Mouse (Mus musculus) limb, embryonic 15.5 days (tissue): ENCODE measurements at regions not wholly inside any gene's neighbourhood (a gene's known extent, or its start where the extent isn't known, plus 50 kb on each side); places are given as distances from the start of the nearest gene placed in this dataset.
A peak's percentile ranks its signal among the peaks of the same experiment; 100 is the strongest.

ENCODE experiments used
- ATAC-seq: fragments of 200-750 bp; cut with Nextera tagmentation; 2 replicates; pipeline ENCODE4 v1.8.0; 2017; ENCODE audit warnings: low read depth, moderate TSS enrichment; ENCODE audit not compliant: insufficient number of reproducible peaks, low FRiP score, low TSS enrichment
- H3K27ac ChIP-seq: fragments of 300-500 bp; sonication (generic); 2 replicates; pipeline ENCODE4 v1.5.1; 2015; ENCODE audit warnings: moderate library complexity, mild to moderate bottlenecking, inconsistent platforms
- H3K27me3 ChIP-seq: fragments of 300-500 bp; sonication (generic); 2 replicates; pipeline ENCODE4 v1.6.1; 2015; ENCODE audit warnings: inconsistent platforms
- H3K36me3 ChIP-seq: fragments of 300-500 bp; sonication (generic); 2 replicates; pipeline ENCODE4 v1.6.1; 2015; ENCODE audit warnings: inconsistent platforms
- H3K4me1 ChIP-seq: fragments of 300-500 bp; sonication (generic); 2 replicates; pipeline ENCODE4 v1.6.1; 2015; ENCODE audit warnings: inconsistent platforms
- H3K4me2 ChIP-seq: fragments of 300-500 bp; sonication (generic); 2 replicates; pipeline ENCODE4 v1.6.1; 2015; ENCODE audit warnings: mild to moderate bottlenecking, inconsistent platforms
- H3K4me3 ChIP-seq: fragments of 300-500 bp; sonication (generic); 2 replicates; pipeline ENCODE4 v1.5.1; 2015; ENCODE audit warnings: mild to moderate bottlenecking, inconsistent platforms
- H3K9ac ChIP-seq: fragments of 300-500 bp; sonication (generic); 2 replicates; pipeline ENCODE4 v1.6.1; 2015; ENCODE audit warnings: inconsistent platforms
- H3K9me3 ChIP-seq: fragments of 300-500 bp; sonication (generic); 2 replicates; pipeline ENCODE4 v1.6.1; 2016; ENCODE audit warnings: inconsistent platforms
- WGBS: fragments of 180-500 bp; shearing (Covaris S2); methylation state at CpG from one replicate; pipeline ENCODE4 v1.1.7; 2015; 5-methylcytosine and 5-hydroxymethylcytosine counted together

GRCm38 (mm10) chr17:59429189-59429588, 416.0 kb upstream of the Nudt12 start:
- Histone ChIP-seq H3K9me3 (no peaks in the 10 kb centered on the region), H3K27me3 (no peaks in the 10 kb centered on the region), H3K4me3 (no peak overlapping the region), H3K4me1 (no peaks in the 10 kb centered on the region), H3K36me3 (no peaks in the 10 kb centered on the region), H3K4me2 (no peak overlapping the region), H3K9ac (no peak overlapping the region), H3K27ac (no peak overlapping the region)
- ATAC-seq = no peak
- WGBS = 64% methylated on average over 7 of the region's 7 CpGs

DNA sequence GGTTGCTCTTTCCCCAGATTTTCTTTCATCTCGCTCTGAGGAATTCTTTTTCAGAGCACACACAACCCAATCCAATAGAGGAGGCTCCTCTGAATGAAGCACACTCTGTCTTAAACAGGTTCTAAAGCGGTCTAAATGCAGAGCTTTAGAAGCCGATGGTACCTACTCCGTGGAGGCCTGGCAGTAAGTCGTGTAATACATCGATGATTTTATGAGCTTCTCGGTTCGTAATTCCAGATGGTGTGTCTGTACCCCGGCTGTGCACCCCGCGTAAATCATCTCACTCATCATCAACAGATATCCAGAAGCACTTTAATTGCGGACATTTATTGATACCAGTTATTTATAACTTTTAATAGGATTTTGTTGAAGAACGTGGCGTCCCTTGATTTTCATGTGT, 408.3 kb upstream of the Nudt12 start:
- Histone ChIP-seq H3K4me2 (peak overlapping the region; percentile 37), H3K27me3 (no peaks in the 10 kb centered on the region), H3K9ac (no peak overlapping the region), H3K36me3 (no peaks in the 10 kb centered on the region), H3K9me3 (no peaks in the 10 kb centered on the region), H3K27ac (peak overlapping the region; percentile 40; the same call in 1 of the 2 replicates), H3K4me1 (no peaks in the 10 kb centered on the region), H3K4me3 (peak overlapping the region; percentile 28)
- no peak for ATAC-seq
- 14% methylated on average over 14 of the region's 14 CpGs for WGBS

DNA sequence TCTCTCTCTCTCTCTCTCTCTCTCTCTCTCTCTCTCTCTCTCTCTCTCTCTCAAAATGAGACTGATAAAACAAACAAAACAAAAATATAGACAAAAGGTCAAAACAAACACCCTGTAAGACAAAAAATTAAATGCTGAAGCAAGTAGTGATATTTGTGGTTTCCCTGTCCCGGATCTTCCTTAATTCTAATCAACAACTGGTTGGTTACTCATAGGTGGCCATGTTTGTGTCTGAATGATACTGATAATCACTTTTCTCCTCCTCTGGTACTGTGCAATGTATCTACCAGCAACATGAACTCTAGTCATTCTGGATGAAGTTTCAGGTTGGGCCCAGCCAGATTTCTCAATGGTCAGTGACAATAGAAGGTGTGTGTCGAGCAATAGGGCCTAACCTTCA, 396.1 kb upstream of the Nudt12 start:
- Histone ChIP-seq H3K9ac (no peak overlapping the region), H3K27ac (no peak overlapping the region), H3K36me3 (no peaks in the 10 kb centered on the region), H3K9me3 (no peaks in the 10 kb centered on the region), H3K27me3 (no peaks in the 10 kb centered on the region), H3K4me3 (no peak overlapping the region), H3K4me2 (no peak overlapping the region), H3K4me1 (no peaks in the 10 kb centered on the region)
- ATAC-seq = no peak
- WGBS = 78% methylated on average over 2 of the region's 2 CpGs

GRCm38 (mm10) chr17:59404525-59404924, 391.4 kb upstream of the Nudt12 start:
- WGBS = 28% methylated on average over 1 of the region's 1 CpGs
- no peak for ATAC-seq
- no peak overlapping the region for H3K27ac ChIP-seq
- H3K9ac ChIP-seq = no peak overlapping the region
- H3K4me3 ChIP-seq = no peak overlapping the region
- no peak overlapping the region for H3K4me2 ChIP-seq
- H3K9me3 ChIP-seq = no peaks in the 10 kb centered on the region
- no peaks in the 10 kb centered on the region for H3K27me3 ChIP-seq
- H3K4me1 ChIP-seq = no peaks in the 10 kb centered on the region
- H3K36me3 ChIP-seq = no peaks in the 10 kb centered on the region

GRCm38 (mm10) chr17:59397404-59397803, 384.2 kb upstream of the Nudt12 start:
- Histone ChIP-seq H3K27ac (no peak overlapping the region), H3K36me3 (no peaks in the 10 kb centered on the region), H3K9ac (no peak overlapping the region), H3K4me1 (no peaks in the 10 kb centered on the region), H3K4me2 (no peak overlapping the region), H3K4me3 (no peak overlapping the region), H3K9me3 (no peaks in the 10 kb centered on the region), H3K27me3 (no peaks in the 10 kb centered on the region)
- no peak for ATAC-seq
- WGBS = 88% methylated on average over 3 of the region's 3 CpGs

DNA sequence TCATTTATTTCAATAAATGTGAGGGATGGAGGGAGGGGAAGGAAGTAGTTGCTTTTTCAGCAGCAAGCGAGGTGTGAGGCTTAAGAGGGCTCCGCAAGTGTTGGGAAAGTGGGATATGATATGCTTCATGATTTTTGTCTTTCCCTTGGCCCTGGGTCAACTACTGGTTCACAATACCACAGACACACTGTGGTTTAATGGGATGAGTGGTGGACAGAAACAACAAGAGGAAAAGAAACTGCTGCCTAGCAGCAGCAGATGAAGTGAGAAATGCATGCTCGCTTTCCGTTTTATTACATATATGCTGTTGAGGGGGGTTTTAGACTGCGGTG, 369.9 kb upstream of the Nudt12 start:
- Histone ChIP-seq H3K27me3 (no peaks in the 10 kb centered on the region), H3K4me3 (no peak overlapping the region), H3K27ac (peak overlapping the region; percentile 57), H3K4me2 (peak overlapping the region; percentile 19; the same call in 1 of the 2 replicates), H3K9me3 (no peaks in the 10 kb centered on the region), H3K4me1 (peaks cover 3% of the 10 kb centered on the region; the same call in 1 of the 2 replicates), H3K36me3 (no peaks in the 10 kb centered on the region), H3K9ac (no peak overlapping the region)
- ATAC-seq = 0 out of 2 replicates have a peak, but pooled peaks have one; percentile 14
- 46% methylated on average over 5 of the region's 5 CpGs for WGBS

DNA sequence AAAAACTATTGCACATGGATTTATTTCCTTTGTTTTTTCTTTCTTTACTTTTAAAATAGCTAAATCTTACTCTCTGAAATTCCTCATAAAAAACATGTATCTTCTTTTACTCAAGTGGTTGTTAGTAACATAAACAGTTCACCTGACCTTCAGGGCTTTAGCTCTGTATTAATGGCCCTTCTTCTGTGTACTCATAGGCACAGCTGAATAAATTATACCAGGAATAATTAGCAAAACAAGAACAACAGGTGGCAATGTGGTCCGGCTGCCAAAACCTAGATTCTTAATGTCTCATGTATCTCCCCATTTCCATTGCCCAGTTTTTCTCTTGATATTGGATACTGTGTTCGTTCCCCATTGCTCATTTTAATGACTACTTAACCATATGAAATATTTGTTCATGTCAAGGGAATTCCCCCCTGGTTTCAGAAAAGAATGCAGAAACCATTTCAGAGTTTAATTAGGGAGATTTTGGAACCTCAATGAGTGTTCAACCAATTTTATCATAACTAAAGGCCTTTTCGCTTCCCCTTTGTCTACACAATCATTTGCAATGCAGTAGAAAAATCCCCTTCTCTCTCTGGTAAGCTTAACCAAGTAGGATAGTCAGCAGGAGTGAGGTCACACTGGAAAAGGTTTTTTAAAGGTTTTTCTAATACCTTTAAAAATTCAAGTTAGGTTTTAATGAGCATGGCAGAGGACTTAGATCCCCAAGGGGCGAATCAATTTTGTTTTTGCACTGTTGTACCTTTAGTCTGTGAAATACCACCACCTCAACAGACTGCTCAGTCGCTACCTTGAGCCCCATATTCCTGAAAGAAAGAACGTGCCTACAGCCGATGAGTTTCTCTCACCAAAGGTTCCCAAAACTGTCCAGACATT, 369.3 kb upstream of the Nudt12 start:
- Histone ChIP-seq H3K4me1 (peaks cover 3% of the 10 kb centered on the region; the same call in 1 of the 2 replicates), H3K27me3 (no peaks in the 10 kb centered on the region), H3K27ac (peak overlapping the region; percentile 57), H3K4me3 (no peak overlapping the region), H3K36me3 (no peaks in the 10 kb centered on the region), H3K4me2 (peak overlapping the region; percentile 19; the same call in 1 of the 2 replicates), H3K9ac (no peak overlapping the region), H3K9me3 (no peaks in the 10 kb centered on the region)
- WGBS = 40% methylated on average over 7 of the region's 7 CpGs
- ATAC-seq = peak; percentile 58; the same call in 1 of the 2 replicates

DNA sequence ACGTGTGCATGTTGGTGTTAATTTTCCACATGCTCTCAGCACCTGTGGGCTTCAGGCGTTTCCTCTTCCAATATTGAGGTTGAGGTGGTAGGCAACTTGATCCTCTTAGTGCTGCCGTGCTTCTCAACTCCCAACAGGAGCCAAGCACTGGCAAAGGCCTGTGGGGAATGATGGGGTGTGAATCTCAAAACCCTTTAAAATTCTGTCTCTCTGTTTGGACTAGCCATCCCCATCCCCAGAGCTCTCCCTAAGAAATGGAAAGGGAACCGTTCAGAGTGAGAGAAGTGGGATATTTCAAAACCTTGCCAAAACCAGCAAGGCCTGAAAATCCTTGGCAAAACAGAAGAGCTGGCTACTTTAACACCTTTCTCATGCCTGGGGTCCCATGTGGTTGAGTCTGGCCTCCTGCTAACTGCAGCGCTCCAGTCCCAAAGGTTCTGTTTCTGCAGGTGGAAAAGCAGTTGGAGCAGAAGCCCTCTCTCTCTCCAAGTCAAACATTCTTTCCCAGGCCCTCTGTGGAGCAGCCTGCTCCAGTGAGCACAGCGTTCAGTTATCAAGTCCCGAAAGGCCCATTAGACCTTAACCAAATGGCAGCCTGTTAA, 360.4 kb upstream of the Nudt12 start:
- Histone ChIP-seq H3K4me1 (peaks cover 7% of the 10 kb centered on the region; the same call in 1 of the 2 replicates), H3K9me3 (no peaks in the 10 kb centered on the region), H3K27me3 (no peaks in the 10 kb centered on the region), H3K36me3 (no peaks in the 10 kb centered on the region), H3K27ac (peak overlapping the region; percentile 72), H3K4me3 (no peak overlapping the region), H3K4me2 (no peak overlapping the region), H3K9ac (no peak overlapping the region)
- 30% methylated on average over 7 of the region's 7 CpGs for WGBS
- ATAC-seq = peak; percentile 94

- no peak for ATAC-seq
- H3K36me3 ChIP-seq = no peaks in the 10 kb centered on the region
- 65% methylated on average over 7 of the region's 7 CpGs for WGBS
- no peak overlapping the region for H3K9ac ChIP-seq
- H3K27me3 ChIP-seq = no peaks in the 10 kb centered on the region
- no peaks in the 10 kb centered on the region for H3K9me3 ChIP-seq
- H3K27ac ChIP-seq = 0 out of 2 replicates have a peak overlapping the region, but pooled peaks have one; percentile 35
- H3K4me3 ChIP-seq = no peak overlapping the region
- H3K4me2 ChIP-seq = no peak overlapping the region
- peaks cover 7% of the 10 kb centered on the region; the same call in 1 of the 2 replicates for H3K4me1 ChIP-seq
Measured at GRCm38 (mm10) chr17:59369624-59370541, 356.7 kb upstream of the Nudt12 start.

- Histone ChIP-seq H3K9ac (no peak overlapping the region), H3K36me3 (no peaks in the 10 kb centered on the region), H3K4me3 (no peak overlapping the region), H3K9me3 (no peaks in the 10 kb centered on the region), H3K27ac (no peak overlapping the region), H3K4me2 (no peak overlapping the region), H3K4me1 (peaks cover 4% of the 10 kb centered on the region; the same call in 1 of the 2 replicates), H3K27me3 (no peaks in the 10 kb centered on the region)
- WGBS = 25% methylated on average over 2 of the region's 2 CpGs
- no peak for ATAC-seq
Measured at GRCm38 (mm10) chr17:59365340-59365739, 352.2 kb upstream of the Nudt12 start.

DNA sequence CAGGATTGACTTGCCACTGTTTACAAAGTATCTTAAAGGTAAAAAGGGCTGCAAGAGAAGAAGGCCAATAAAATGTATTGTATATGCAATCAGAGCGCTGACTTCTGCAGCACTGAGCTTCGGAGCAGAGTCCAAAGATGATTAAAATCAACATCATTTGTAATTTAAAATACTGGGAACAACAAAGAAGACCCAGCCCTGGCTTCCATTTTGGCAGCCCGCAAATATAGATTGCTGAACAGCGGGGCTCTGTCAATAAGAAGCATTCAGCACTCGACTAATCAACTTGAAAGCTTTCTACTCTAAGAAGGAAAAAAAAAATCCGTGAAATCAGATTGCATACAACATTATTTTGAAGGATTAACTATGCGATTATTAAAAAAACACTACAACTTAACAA, 348.9 kb upstream of the Nudt12 start:
- Histone ChIP-seq H3K27ac (no peak overlapping the region), H3K4me1 (peaks cover 6% of the 10 kb centered on the region; the same call in 1 of the 2 replicates), H3K4me3 (no peak overlapping the region), H3K9ac (no peak overlapping the region), H3K9me3 (no peaks in the 10 kb centered on the region), H3K36me3 (no peaks in the 10 kb centered on the region), H3K4me2 (no peak overlapping the region), H3K27me3 (no peaks in the 10 kb centered on the region)
- no peak for ATAC-seq
- WGBS = 66% methylated on average over 7 of the region's 7 CpGs
